Mouse (Mus musculus) ES-E14 (cell line): ENCODE results near the gene Galns. TPM values are rescaled to one million over a fixed set of nuclear protein-coding genes. Genes with fewer than 3 reads are reported as not detected.

Experiments used
- DNase-seq: peaks from one replicate; pipeline ENCODE4 v3.0.0-alpha.2; 2013; ENCODE audit warnings: low read depth, low spot score
- H3K27ac ChIP-seq: 2 replicates; pipeline ENCODE4 v1.5.1; 2012; ENCODE audit warnings: low read depth, mild to moderate bottlenecking, low read length, moderate library complexity, mixed read lengths; ENCODE audit not compliant: poor library complexity, insufficient read depth, severe bottlenecking
- H3K36me3 ChIP-seq: 2 replicates; pipeline ENCODE4 v1.6.1; 2012; ENCODE audit warnings: mild to moderate bottlenecking, low read length, moderate library complexity, mixed read lengths; ENCODE audit not compliant: control insufficient read depth, poor library complexity, insufficient read depth, severe bottlenecking
- H3K4me1 ChIP-seq, 2 experiments: fragments of 150-350 bp in 1 of 2; sonication (generic) in 1 of 2; 2 replicates each; pipeline ENCODE4 v1.6.1; 2012; ENCODE audit warnings: low read length in 2 of 2, mild to moderate bottlenecking in 1 of 2, mixed read lengths in 1 of 2; ENCODE audit not compliant: control insufficient read depth in 2 of 2, insufficient read depth in 2 of 2, poor library complexity in 1 of 2
- H3K4me3 ChIP-seq, 2 experiments: fragments of 150-350 bp in 1 of 2; sonication (generic) in 1 of 2; 2 replicates each; pipeline ENCODE4 v1.5.1; 2012; ENCODE audit warnings: low read length in 2 of 2, low read depth in 1 of 2, mild to moderate bottlenecking in 1 of 2, mixed read lengths in 1 of 2; ENCODE audit not compliant: insufficient read depth in 1 of 2, poor library complexity in 1 of 2, severe bottlenecking in 1 of 2
- H3K9ac ChIP-seq: 2 replicates; pipeline ENCODE4 v1.6.1; 2012; ENCODE audit warnings: low read depth, mild to moderate bottlenecking, low read length, mixed read lengths; ENCODE audit not compliant: poor library complexity, insufficient read depth, severe bottlenecking
- H3K9me3 ChIP-seq: fragments of 150-350 bp; sonication (generic); 2 replicates; pipeline ENCODE4 v1.6.1; 2012; ENCODE audit warnings: low read depth, mild to moderate bottlenecking, low read length; ENCODE audit not compliant: control insufficient read depth, insufficient read depth
- CHD2 ChIP-seq: IDR thresholded peaks from 2 replicates; pipeline ENCODE4 v1.6.1; 2014; ENCODE audit warnings: mild to moderate bottlenecking, low read depth, low read length, inconsistent platforms
- HCFC1 ChIP-seq: IDR thresholded peaks from 2 replicates; pipeline ENCODE4 v1.6.1; 2012; ENCODE audit warnings: low read length, inconsistent platforms, borderline replicate concordance; ENCODE audit not compliant: insufficient read depth
- MAFK ChIP-seq: IDR thresholded peaks from 2 replicates; pipeline ENCODE4 v1.6.1; 2014; ENCODE audit warnings: mild to moderate bottlenecking, low read depth, low read length, inconsistent platforms; ENCODE audit not compliant: insufficient read depth
- ZC3H11A ChIP-seq: IDR thresholded peaks from 2 replicates; pipeline ENCODE4 v1.6.1; 2012; ENCODE audit warnings: low read depth, mild to moderate bottlenecking, inconsistent platforms, low read length, borderline replicate concordance
- ZNF384 ChIP-seq: IDR thresholded peaks from 2 replicates; pipeline ENCODE4 v1.6.1; 2012; ENCODE audit warnings: low read depth, low read length, inconsistent platforms
- in situ Hi-C, 2 experiments: fragments of 600-800 bp; cut with MboI; formaldehyde crosslinking; loops; one replicate each; pipeline ENCODE4 v1.15.1; 2025; ENCODE audit warnings: low sequenced_read_pairs in 2 of 2, inconsistent platforms in 1 of 2; ENCODE audit not compliant: unreplicated experiment in 2 of 2
- total RNA-seq: library from RNA; depleted of rRNA; stranded (reverse); fragments of 300-350 nt; gene quantifications from 2 replicates; pipeline ENCODE4 v1.2.3, GENCODE M21; 2012

Gene Galns
- total RNA-seq, 1 experiment, result 9.2 TPM

DNA sequence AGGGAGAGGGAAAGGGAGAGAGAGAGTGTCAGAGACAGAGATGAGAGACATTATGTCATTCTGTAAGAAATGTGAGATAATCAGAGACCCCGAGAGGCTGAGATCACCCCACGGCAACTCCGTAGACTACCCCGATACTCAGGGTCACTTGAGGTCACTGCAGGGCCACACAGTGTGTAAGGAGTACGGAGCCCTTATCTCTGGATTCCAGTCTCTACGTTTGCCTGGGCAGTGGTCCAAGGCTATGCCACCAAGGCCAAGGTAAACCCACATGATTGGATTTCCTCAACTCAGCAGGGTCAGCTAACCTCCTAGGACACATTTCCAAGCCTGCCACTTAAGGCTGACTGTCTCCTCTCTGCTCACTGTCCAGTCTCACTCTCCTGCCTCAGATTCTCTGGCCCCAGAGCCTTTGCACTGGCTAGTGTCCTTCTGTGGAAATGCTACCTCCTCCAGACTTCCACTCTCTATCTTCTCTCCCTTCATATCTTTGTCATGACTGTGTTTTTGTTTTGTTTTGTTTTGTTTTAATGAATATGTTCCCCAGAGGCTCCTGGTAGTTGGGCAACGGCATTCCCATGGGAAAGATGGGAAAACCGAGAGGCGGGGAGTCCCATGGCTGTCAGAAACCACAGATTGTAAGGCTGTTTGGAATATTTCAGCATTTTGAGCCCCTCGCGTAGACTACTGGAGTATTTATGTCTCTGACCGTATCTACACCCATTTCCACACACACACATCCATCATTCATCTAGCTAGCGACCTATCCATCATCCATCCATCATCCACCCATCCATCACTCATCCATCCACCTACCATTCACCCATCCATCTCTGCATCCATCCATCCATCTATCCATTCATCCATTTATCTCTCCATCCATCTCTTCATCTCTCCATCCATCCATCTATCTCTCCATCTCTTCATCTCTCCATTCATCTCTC lies 45.1 kb upstream of the Galns start:
- H3K9ac ChIP-seq, result no peak overlapping the region
- H3K4me3 ChIP-seq, result no peak overlapping the region
- no peak for DNase-seq
- TF ChIP-seq HCFC1 (no peak), ZNF384 (no peak), ZC3H11A (no peak), CHD2 (no peak), MAFK (no peak)
- H3K27ac ChIP-seq, result no peak overlapping the region
- peaks cover 0 to 8% of the 10 kb centered on the region in 2 experiments; a peak in 1 of 4 replicates for H3K4me1 ChIP-seq
- no peaks in the 10 kb centered on the region for H3K9me3 ChIP-seq
- H3K36me3 ChIP-seq, result no peaks in the 10 kb centered on the region
- in situ Hi-C loops, result no loop called here

DNA sequence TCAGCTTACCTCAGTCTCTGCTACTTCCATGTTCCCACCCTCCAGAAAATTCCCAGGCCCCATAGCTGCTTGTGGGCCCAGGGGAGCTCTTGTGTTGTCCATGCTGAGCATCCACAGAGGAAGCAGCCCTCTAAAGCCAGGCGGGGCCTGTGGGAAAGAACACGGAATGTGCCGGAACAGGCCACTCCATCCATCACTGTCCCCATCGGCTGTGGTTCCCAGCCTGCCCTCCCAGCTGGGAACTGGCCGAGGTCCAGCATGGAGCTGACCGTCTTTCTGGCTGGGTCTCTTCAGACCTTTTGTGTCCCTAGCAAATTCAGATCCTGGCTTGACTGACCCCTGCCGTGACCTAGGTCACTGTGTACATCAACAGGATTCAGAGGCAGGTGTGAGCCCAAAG lies 43.5 kb upstream of the Galns start:
- Histone ChIP-seq H3K4me1 (peaks cover 0 to 8% of the 10 kb centered on the region in 2 experiments; a peak in 1 of 4 replicates), H3K9ac (no peak overlapping the region), H3K9me3 (no peaks in the 10 kb centered on the region), H3K27ac (no peak overlapping the region), H3K4me3 (no peak overlapping the region), H3K36me3 (no peaks in the 10 kb centered on the region)
- in situ Hi-C loops, result no loop called here
- TF ChIP-seq ZC3H11A, result no peak
- no peak for TF ChIP-seq ZNF384
- TF ChIP-seq CHD2, result no peak
- TF ChIP-seq MAFK, result no peak
- no peak for TF ChIP-seq HCFC1
- DNase-seq, result no peak

DNA sequence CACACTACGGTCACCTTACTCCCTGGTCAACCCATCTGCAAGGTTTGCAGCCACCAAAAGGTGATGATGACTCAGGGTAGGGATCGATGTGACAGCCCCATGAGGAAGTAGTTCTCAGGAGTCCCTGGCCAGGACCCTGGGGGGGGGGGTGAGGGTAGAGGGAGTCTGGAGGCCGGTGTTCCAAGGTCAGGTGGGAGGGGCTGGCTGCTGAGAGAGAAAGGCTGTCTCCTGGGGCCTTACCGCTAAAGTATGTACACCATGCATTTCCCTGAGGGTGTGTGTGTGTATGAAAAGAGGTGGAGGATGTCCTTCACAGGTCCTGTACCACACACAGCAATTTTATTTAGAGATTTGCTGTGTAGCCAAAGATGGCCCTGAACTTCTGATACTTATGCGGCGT lies 41.4 kb upstream of the Galns start:
- no peak for TF ChIP-seq HCFC1
- TF ChIP-seq ZC3H11A, result no peak
- no peak for TF ChIP-seq CHD2
- TF ChIP-seq MAFK, result no peak
- TF ChIP-seq ZNF384, result no peak
- H3K9ac ChIP-seq, result no peak overlapping the region
- in situ Hi-C loops, result no loop called here
- no peaks in the 10 kb centered on the region for H3K9me3 ChIP-seq
- no peaks in the 10 kb centered on the region for H3K36me3 ChIP-seq
- H3K4me3 ChIP-seq, result no peak overlapping the region
- no peak for DNase-seq
- H3K4me1 ChIP-seq, result peaks cover 0 to 8% of the 10 kb centered on the region in 2 experiments; a peak in 1 of 4 replicates
- no peak overlapping the region for H3K27ac ChIP-seq

DNA sequence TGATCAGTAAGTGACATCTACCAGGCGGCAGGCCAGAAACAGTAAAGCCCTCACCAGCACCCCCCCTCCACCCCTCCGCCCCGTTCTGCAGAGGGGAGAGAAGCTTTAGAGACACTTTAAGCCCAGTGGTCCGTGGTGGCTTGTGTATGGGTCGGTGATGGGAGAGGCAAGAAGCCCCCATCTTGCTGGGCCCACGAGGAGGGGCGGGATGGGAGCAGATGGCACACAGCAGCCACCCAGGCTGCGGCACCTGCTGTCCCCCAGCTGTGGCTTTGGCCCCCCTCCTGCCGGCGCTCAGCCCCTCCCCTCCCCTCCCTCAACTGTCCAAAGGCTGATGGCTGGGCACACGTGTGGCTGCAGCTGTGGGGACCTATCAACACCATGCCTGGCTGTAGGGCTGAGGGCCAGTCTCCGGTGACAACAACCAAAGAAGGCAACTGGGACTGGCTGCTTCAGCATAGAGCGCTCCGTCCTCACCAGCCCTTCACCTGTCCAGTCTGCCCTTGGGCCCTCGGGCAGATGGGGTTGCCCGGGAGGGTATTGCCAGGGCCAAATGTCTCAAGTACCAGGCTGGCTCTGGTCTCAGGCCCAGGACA lies 40.2 kb upstream of the Galns start:
- Histone ChIP-seq H3K4me1 (peaks cover 0 to 8% of the 10 kb centered on the region in 2 experiments; a peak in 1 of 4 replicates), H3K36me3 (no peaks in the 10 kb centered on the region), H3K9ac (no peak overlapping the region), H3K9me3 (no peaks in the 10 kb centered on the region), H3K27ac (no peak overlapping the region), H3K4me3 (no peak overlapping the region)
- in situ Hi-C loops, result no loop called here
- DNase-seq, result no peak
- TF ChIP-seq ZC3H11A (no peak), HCFC1 (no peak), ZNF384 (no peak), CHD2 (no peak), MAFK (no peak)
